Mouse (Mus musculus) CD4-positive, CD25-positive, alpha-beta regulatory T cell, adult 2 months (primary cell): Measurements from ENCODE around the gene Epn2.
A peak's percentile ranks its signal among the peaks of the same experiment; 100 is the strongest.

Source experiments
- DNase-seq: peaks from one replicate; pipeline ENCODE4 v3.0.0-alpha.2; 2012; ENCODE audit warnings: low read depth, low spot score

Gene Epn2

GRCm38 (mm10) chr11:61540642-61541041, 38.8 kb downstream of the Epn2 start:
- no peak for DNase-seq

- no peak for DNase-seq
Observed at GRCm38 (mm10) chr11:61537362-61537761, 42.1 kb downstream of the Epn2 start.

GRCm38 (mm10) chr11:61536952-61537351, 42.5 kb downstream of the Epn2 start:
- no peak for DNase-seq

GRCm38 (mm10) chr11:61535530-61535929, 44.0 kb downstream of the Epn2 start:
- DNase-seq, result no peak

- no peak for DNase-seq
Observed at GRCm38 (mm10) chr11:61533571-61533970, 45.9 kb downstream of the Epn2 start.

GRCm38 (mm10) chr11:61532820-61533219, 46.7 kb downstream of the Epn2 start:
- no peak for DNase-seq

GRCm38 (mm10) chr11:61529268-61529713, 50.2 kb downstream of the Epn2 start:
- no peak for DNase-seq

GRCm38 (mm10) chr11:61526872-61527271, 52.6 kb downstream of the Epn2 start:
- no peak for DNase-seq

- no peak for DNase-seq
Observed at GRCm38 (mm10) chr11:61519484-61520107, 59.9 kb downstream of the Epn2 start.

GRCm38 (mm10) chr11:61518871-61519270, 60.6 kb downstream of the Epn2 start:
- DNase-seq, result no peak

- DNase-seq, result no peak
Observed at GRCm38 (mm10) chr11:61517971-61518370, 61.5 kb downstream of the Epn2 start.

GRCm38 (mm10) chr11:61514953-61515352, 64.5 kb downstream of the Epn2 start:
- DNase-seq, result peak; percentile 45

GRCm38 (mm10) chr11:61504713-61505257, 74.7 kb downstream of the Epn2 start, which contains the start of gene B9d1:
B9d1 (plus strand) TSS chr11:61505144.
- peak; percentile 97 for DNase-seq

GRCm38 (mm10) chr11:61503933-61504332, 75.6 kb downstream of the Epn2 start:
- no peak for DNase-seq

- peak; percentile 36 for DNase-seq
Observed at GRCm38 (mm10) chr11:61498736-61499504, 80.6 kb downstream of the Epn2 start.

- DNase-seq, result no peak
Observed at GRCm38 (mm10) chr11:61497490-61497889, 82.0 kb downstream of the Epn2 start.

GRCm38 (mm10) chr11:61495528-61495927, 84.0 kb downstream of the Epn2 start:
- no peak for DNase-seq

- DNase-seq, result peak; percentile 99
Observed at GRCm38 (mm10) chr11:61494129-61494997, 85.1 kb downstream of the Epn2 start, which contains the start of gene Mapk7. Mapk7 (minus strand) TSS chr11:61494406.

- DNase-seq, result peak; percentile 59
Observed at GRCm38 (mm10) chr11:61493525-61494128, 85.9 kb downstream of the Epn2 start.

GRCm38 (mm10) chr11:61492749-61493401, 86.6 kb downstream of the Epn2 start:
- no peak for DNase-seq
